In genomic region chr4:136053247-136053596, GRCm38 (mm10) we compare ENCODE assay signal across 8 mouse cellular contexts. TPM values are rescaled to one million over a fixed set of nuclear protein-coding genes. Genes with fewer than 3 reads are reported as not detected.
DNase-seq lines count a peak whose midpoint lies in the region; ATAC-seq lines count a peak whose summit lies in the region.

TSS of gene Rpl11 (minus strand) at chr4:136053428.

- peak; percentile 95 for DNase-seq in CD4-positive helper T cell, adult 2 months (ENCODE audit: low read depth, low spot score)
- DNase-seq in brain, embryonic 18.5 days (ENCODE audit: low read depth, low spot score): peak; percentile 91
- peak; percentile 95 for DNase-seq in kidney, postnatal 10 days
- peak; percentile 89 to 92 for DNase-seq in natural killer cell, adult 2 months (ENCODE audit: low spot score in 2 of 2)

- H3K4me1 ChIP-seq in heart, embryonic 13.5 days: peaks cover 24% of the 10 kb centered on the region
- H3K4me1 ChIP-seq in liver, embryonic 12.5 days: peaks cover 46% of the 10 kb centered on the region
- H3K4me1 ChIP-seq in stomach, embryonic 15.5 days: peaks cover 21% of the 10 kb centered on the region

- peak within 1 kb of the TSS; percentile 96 for H3K4me3 ChIP-seq in heart, embryonic 13.5 days
- H3K4me3 ChIP-seq in liver, embryonic 12.5 days: peak within 1 kb of the TSS; percentile 99
- H3K4me3 ChIP-seq in stomach, embryonic 15.5 days (replicated peaks): peak within 1 kb of the TSS; percentile 71

- peak; percentile 99 for ATAC-seq in erythroid progenitor cell, adult 5-6 weeks (replicated peaks; ENCODE audit: low FRiP score, poor library complexity, severe bottlenecking)
- peak; percentile 80 for ATAC-seq in heart, embryonic 13.5 days (ENCODE audit: extremely low read depth, insufficient number of reproducible peaks, low FRiP score, low TSS enrichment)
- ATAC-seq in liver, embryonic 12.5 days: peak; percentile 92
- ATAC-seq in stomach, embryonic 15.5 days (ENCODE audit: insufficient read depth, low FRiP score, low read depth): peak; percentile 95

- peak within 1 kb of the TSS; percentile 100 for H3K9ac ChIP-seq in heart, embryonic 13.5 days
- peak within 1 kb of the TSS; percentile 99 for H3K9ac ChIP-seq in liver, embryonic 12.5 days
- peak within 1 kb of the TSS; percentile 99 for H3K9ac ChIP-seq in stomach, embryonic 15.5 days

- H3K27ac ChIP-seq in heart, embryonic 13.5 days (replicated peaks): peak within 1 kb of the TSS; percentile 90
- peak within 1 kb of the TSS; percentile 89 for H3K27ac ChIP-seq in liver, embryonic 12.5 days
- peak within 1 kb of the TSS; percentile 74 for H3K27ac ChIP-seq in stomach, embryonic 15.5 days

- no peaks in the 10 kb centered on the region; the same call in 1 of the 2 replicates for H3K27me3 ChIP-seq in heart, embryonic 13.5 days (replicated peaks)
- H3K27me3 ChIP-seq in liver, embryonic 12.5 days (replicated peaks): peaks cover 24% of the 10 kb centered on the region
- H3K27me3 ChIP-seq in stomach, embryonic 15.5 days (replicated peaks): no peaks in the 10 kb centered on the region

- H3K9me3 ChIP-seq in heart, embryonic 13.5 days: no peaks in the 10 kb centered on the region
- no peaks in the 10 kb centered on the region for H3K9me3 ChIP-seq in liver, embryonic 12.5 days (replicated peaks)
- H3K9me3 ChIP-seq in stomach, embryonic 15.5 days: no peaks in the 10 kb centered on the region

- H3K36me3 ChIP-seq in heart, embryonic 13.5 days: peaks cover 41% of the 10 kb centered on the region
- H3K36me3 ChIP-seq in liver, embryonic 12.5 days: peaks cover 44% of the 10 kb centered on the region
- H3K36me3 ChIP-seq in stomach, embryonic 15.5 days: peaks cover 36% of the 10 kb centered on the region

- under 1% methylated on average over 21 of the region's 21 CpGs for WGBS in heart, embryonic 13.5 days
- under 1% methylated on average over 21 of the region's 21 CpGs for WGBS in liver, embryonic 12.5 days (ENCODE audit: insufficient replicate concordance)
- under 1% methylated on average over 21 of the region's 21 CpGs for WGBS in stomach, embryonic 15.5 days

- H3K4me2 ChIP-seq in heart, embryonic 13.5 days: peak within 1 kb of the TSS; percentile 98
- peak within 1 kb of the TSS; percentile 82 for H3K4me2 ChIP-seq in liver, embryonic 12.5 days
- peak within 1 kb of the TSS; percentile 87 for H3K4me2 ChIP-seq in stomach, embryonic 15.5 days

RNA-seq across cellular contexts. Expression of gene Rpl11, which starts in this region (rescaled TPM):
- 337 and 379 TPM in 2 replicates for total RNA-seq in erythroid progenitor cell, adult 5-6 weeks (2015; ENCODE audit: low replicate concordance)
- total RNA-seq in erythroid progenitor cell, adult 5-6 weeks (2017; ENCODE audit: low replicate concordance): 133 and 171 TPM in 2 replicates
- 270 and 324 TPM in 2 replicates for polyA plus RNA-seq in heart, embryonic 13.5 days (2015; fragmentation: Nextera tagmentation; extraction: Ambion mirVana)
- 350 and 362 TPM in 2 replicates for polyA plus RNA-seq in liver, embryonic 12.5 days (2016; fragmentation: Nextera tagmentation; extraction: Ambion mirVana)
- polyA plus RNA-seq in stomach, embryonic 15.5 days (2015; fragmentation: Nextera tagmentation; extraction: Ambion mirVana): 336 and 456 TPM in 2 replicates

Comparison
In these comparisons a context has a peak if more than half of its experiments do, and no peak if none do; other contexts are left out.
1. Peak in every context shown above with its lines: DNase-seq, ATAC-seq, H3K4me3 ChIP-seq and H3K27ac ChIP-seq.